Mouse (Mus musculus): ENCODE results near the gene Sde2.

- TF ChIP-seq CTCF (IDR thresholded peaks at IDR 0.05; ENCODE audit: low read depth) (no peak), EP300 (IDR thresholded peaks at IDR 0.05; ENCODE audit: low read depth) (no peak)
Measured at GRCm38 (mm10) chr1:180813885-180814740, 36.8 kb upstream of the Sde2 start, which contains the start of gene H3f3a.
